Mouse (Mus musculus) ES-Bruce4 (cell line): ENCODE data around the gene Ttc16. TPM values are rescaled to one million over a fixed set of nuclear protein-coding genes. Genes with fewer than 3 reads are reported as not detected.

Experiments
- H3K27ac ChIP-seq: 2 replicates; pipeline ENCODE4 v1.5.1; 2012; ENCODE audit warnings: low read length, inconsistent platforms; ENCODE audit not compliant: insufficient read depth
- H3K27me3 ChIP-seq: 2 replicates; pipeline ENCODE4 v1.6.1; 2012; ENCODE audit warnings: mild to moderate bottlenecking, low read length, inconsistent platforms; ENCODE audit not compliant: control insufficient read depth, poor library complexity, insufficient read depth, severe bottlenecking
- H3K36me3 ChIP-seq: 2 replicates; pipeline ENCODE4 v1.6.1; 2012; ENCODE audit warnings: inconsistent platforms, mild to moderate bottlenecking, low read length, moderate library complexity; ENCODE audit not compliant: control insufficient read depth, poor library complexity, insufficient read depth, severe bottlenecking
- H3K4me1 ChIP-seq: one replicate; pipeline ENCODE4 v1.8.1; 2011; ENCODE audit warnings: low read length; ENCODE audit not compliant: control insufficient read depth, insufficient read depth
- H3K4me3 ChIP-seq: 2 replicates; pipeline ENCODE4 v1.5.1; 2011; ENCODE audit warnings: low read depth, mild to moderate bottlenecking, low read length
- H3K9ac ChIP-seq: 2 replicates; pipeline ENCODE4 v1.6.1; 2012; ENCODE audit warnings: low read depth, mild to moderate bottlenecking, inconsistent platforms; ENCODE audit not compliant: poor library complexity, severe bottlenecking
- H3K9me3 ChIP-seq: replicated peaks from 2 replicates; pipeline ENCODE4 v1.6.1; 2012; ENCODE audit warnings: mild to moderate bottlenecking, low read length, inconsistent platforms; ENCODE audit not compliant: control insufficient read depth, poor library complexity, insufficient read depth, severe bottlenecking
- CTCF ChIP-seq: IDR thresholded peaks from one replicate; pipeline ENCODE4 v1.8.1; 2011; ENCODE audit warnings: low read depth, low read length
- EP300 ChIP-seq: IDR thresholded peaks from 2 replicates; pipeline ENCODE4 v1.6.1; 2011; ENCODE audit warnings: low read depth, low read length; ENCODE audit not compliant: insufficient read depth
- POLR2A ChIP-seq: IDR thresholded peaks from one replicate; pipeline ENCODE4 v1.8.1; 2011; ENCODE audit warnings: low read length; ENCODE audit not compliant: insufficient read depth
- polyA plus RNA-seq: library from polyadenylated mRNA; stranded (reverse); fragments of >200 nt; gene quantifications from 2 replicates; pipeline ENCODE4 v1.2.4, GENCODE M21; 2011; ENCODE audit warnings: low read depth; ENCODE audit not compliant: missing spikeins, insufficient read depth, insufficient read length

Ttc16 gene
- polyA plus RNA-seq, 1 experiment: 2.2 TPM

DNA sequence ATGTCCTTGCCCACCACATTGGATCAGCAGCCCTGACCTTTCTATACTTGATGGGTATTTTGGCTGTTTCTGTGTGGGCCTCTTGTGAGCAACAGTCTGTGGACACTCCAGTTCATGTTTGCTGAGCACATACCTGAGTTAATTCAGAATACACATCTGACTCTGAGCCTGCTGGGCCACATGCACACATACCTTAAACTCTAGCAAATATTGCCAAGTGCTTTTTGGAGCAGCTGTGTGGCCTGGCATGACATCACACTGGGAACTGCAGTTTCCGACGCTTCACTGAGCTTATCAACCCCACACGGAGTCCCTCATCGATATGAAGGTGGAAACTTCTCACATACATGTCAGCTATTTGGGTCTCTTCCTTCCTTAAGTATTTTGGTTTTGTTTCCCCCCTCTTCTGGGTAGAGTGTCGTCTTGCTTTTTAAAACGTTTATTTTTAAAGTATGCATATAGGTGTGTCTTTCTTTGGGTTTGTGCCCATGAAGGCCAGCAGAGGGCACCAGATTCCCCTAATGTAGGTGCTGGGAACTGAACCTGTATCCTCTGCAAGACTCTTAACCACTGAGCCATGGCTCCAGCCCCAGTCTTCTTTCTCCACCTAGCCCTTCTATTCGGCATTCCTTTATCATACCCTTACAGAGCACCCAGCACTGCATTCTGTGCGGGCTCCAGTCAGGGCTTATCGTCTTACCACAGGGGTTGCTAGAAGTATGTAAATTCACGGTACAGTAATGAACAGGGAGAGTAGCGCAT, 45.8 kb upstream of the Ttc16 start:
- Histone ChIP-seq H3K4me1 (no peaks in the 10 kb centered on the region), H3K9me3 (no peaks in the 10 kb centered on the region), H3K9ac (no peak overlapping the region), H3K36me3 (no peaks in the 10 kb centered on the region), H3K27me3 (no peaks in the 10 kb centered on the region), H3K4me3 (no peak overlapping the region), H3K27ac (no peak overlapping the region)
- no peak for TF ChIP-seq EP300
- peak; percentile 40 for TF ChIP-seq CTCF

DNA sequence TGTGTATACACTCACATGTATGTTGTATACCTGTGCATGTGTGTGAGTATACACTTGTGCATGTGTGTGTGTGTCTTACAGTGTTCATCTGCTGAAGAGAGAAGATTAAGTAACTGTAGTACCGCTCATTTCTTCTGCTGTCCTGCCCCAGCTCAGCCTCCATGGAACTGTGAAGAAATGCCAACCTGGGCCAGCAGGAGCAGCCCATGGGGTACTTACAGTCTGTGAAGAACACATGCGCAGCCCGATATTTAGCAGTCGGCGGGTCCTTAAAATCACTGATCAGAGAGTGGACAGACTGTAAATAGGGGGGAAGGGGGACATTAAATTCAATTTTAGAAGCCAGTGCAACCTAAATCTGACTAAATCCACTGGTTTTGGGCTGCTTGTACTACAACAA, 42.8 kb upstream of the Ttc16 start:
- Histone ChIP-seq H3K4me1 (no peaks in the 10 kb centered on the region), H3K9ac (no peak overlapping the region), H3K9me3 (no peaks in the 10 kb centered on the region), H3K27me3 (no peaks in the 10 kb centered on the region), H3K36me3 (no peaks in the 10 kb centered on the region), H3K4me3 (no peak overlapping the region), H3K27ac (no peak overlapping the region)
- no peak for TF ChIP-seq POLR2A
- TF ChIP-seq EP300: no peak
- TF ChIP-seq CTCF: no peak

DNA sequence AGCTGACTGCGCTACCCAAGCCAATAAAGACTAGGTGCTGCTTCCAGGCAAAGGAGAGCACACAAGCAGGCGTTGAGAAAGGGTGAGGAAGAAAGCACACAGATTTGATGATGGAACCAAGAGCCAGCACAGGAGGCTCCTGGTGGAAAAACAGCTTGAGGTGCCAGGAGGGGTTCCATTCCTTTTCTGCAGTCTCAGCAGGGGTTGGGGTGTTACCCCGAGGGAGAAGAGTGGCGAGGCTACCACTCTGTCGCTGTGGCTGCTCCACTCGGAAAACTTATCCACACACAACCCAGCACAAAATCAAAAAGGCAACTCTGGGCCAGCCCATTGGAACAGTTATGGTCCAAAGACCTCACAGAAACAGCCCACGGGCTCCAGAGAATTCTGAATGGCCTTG, 42.2 kb upstream of the Ttc16 start:
- H3K9me3 ChIP-seq: no peaks in the 10 kb centered on the region
- H3K27me3 ChIP-seq: no peaks in the 10 kb centered on the region
- no peak overlapping the region for H3K4me3 ChIP-seq
- TF ChIP-seq CTCF (no peak), POLR2A (no peak), EP300 (no peak)
- no peaks in the 10 kb centered on the region for H3K4me1 ChIP-seq
- H3K27ac ChIP-seq: no peak overlapping the region
- H3K36me3 ChIP-seq: no peaks in the 10 kb centered on the region
- H3K9ac ChIP-seq: no peak overlapping the region

DNA sequence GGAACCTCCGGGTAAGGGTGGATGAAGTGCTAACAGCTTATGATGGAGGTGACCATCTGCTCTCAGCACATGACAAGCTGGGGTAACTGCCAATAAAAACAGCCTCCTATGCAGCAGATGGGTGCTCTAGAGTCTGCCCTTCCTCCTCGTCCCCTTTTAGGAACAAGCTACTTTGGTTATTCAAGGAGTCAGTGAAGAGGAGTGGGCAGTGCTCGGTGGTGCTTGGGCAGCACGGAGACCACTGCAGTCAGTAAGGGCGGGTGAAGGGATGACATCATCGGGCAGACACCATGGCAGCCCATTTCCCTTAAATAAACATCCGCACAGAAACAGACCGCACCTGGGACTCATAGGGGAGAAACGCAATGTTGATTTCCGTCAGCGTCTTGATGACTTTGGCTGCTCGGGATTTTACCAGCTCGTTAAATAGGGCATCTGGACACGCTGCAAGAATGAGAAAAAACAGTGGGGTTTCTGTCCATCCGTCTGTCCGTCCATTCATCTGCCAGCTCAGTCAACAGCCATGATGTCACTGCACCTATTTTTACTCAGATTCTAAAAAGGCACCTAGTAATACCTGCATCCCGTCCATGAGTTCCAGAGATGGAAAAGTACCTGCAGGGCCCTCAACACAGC, 41.6 kb upstream of the Ttc16 start:
- no peak overlapping the region for H3K27ac ChIP-seq

DNA sequence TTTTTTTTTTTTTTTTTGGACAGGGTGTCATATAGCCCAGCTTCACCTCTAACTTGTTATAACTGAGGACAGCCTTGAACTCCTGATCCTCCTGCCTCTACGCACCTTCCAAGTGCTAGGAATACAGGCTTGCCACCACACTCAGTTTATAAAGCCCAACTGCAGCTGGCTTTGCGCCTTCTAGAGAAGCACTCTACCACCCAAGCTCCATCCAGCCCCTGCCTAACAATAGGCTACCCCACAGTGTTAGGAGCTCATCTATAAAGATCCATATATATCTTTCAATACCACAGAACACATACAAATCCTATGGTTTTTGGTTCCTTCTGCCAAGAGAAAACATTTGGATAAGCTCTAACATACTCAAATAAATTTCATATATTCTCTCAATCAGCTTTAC, 41.1 kb upstream of the Ttc16 start:
- H3K36me3 ChIP-seq: no peaks in the 10 kb centered on the region
- H3K9me3 ChIP-seq: no peaks in the 10 kb centered on the region
- H3K4me1 ChIP-seq: no peaks in the 10 kb centered on the region
- H3K4me3 ChIP-seq: no peak overlapping the region
- H3K9ac ChIP-seq: no peak overlapping the region
- TF ChIP-seq EP300 (no peak), CTCF (no peak), POLR2A (no peak)
- no peaks in the 10 kb centered on the region for H3K27me3 ChIP-seq
- H3K27ac ChIP-seq: no peak overlapping the region

More for the DNA sequence above, 41.6 kb upstream of the Ttc16 start:
- Histone ChIP-seq H3K4me3 (no peak overlapping the region), H3K9me3 (no peaks in the 10 kb centered on the region), H3K9ac (no peak overlapping the region), H3K27me3 (no peaks in the 10 kb centered on the region), H3K36me3 (no peaks in the 10 kb centered on the region), H3K4me1 (no peaks in the 10 kb centered on the region)
- no peak for TF ChIP-seq EP300
- TF ChIP-seq POLR2A: no peak
- no peak for TF ChIP-seq CTCF

DNA sequence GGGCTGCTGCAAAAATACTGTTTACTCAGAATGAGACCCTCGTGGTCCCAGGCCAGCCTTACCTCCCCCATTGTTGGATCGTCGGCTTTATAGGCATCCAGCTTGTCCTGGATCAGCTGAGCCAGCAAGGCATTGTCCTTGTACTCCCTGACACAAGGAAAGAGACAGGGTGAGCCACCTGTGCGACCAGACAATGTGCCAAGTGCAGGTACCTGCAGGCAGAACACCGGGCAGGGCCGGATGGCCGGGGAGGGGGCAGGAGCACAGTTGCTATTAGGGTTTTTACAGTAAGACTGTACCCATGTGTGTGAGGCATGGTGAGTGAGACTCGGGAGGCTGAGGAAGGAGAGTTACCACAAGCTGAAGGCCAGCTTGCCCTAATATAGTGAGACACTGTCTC, 36.5 kb upstream of the Ttc16 start:
- Histone ChIP-seq H3K36me3 (no peaks in the 10 kb centered on the region), H3K9ac (no peak overlapping the region), H3K27ac (no peak overlapping the region), H3K9me3 (no peaks in the 10 kb centered on the region), H3K27me3 (no peaks in the 10 kb centered on the region), H3K4me3 (no peak overlapping the region), H3K4me1 (no peaks in the 10 kb centered on the region)
- no peak for TF ChIP-seq EP300
- no peak for TF ChIP-seq POLR2A
- TF ChIP-seq CTCF: no peak
